Mouse (Mus musculus) E14TG2a.4 (cell line): ENCODE results near the gene Idnk.

Experiments
- CTCF ChIP-seq: conservative IDR thresholded peaks from 2 replicates; pipeline ENCODE4 v1.5.1; 2014; ENCODE audit warnings: low read length
- NANOG ChIP-seq: IDR thresholded peaks from 2 replicates; pipeline ENCODE4 v1.6.1; 2014; ENCODE audit warnings: borderline replicate concordance, low read length, mixed read lengths
- POU5F1 ChIP-seq: IDR thresholded peaks from 2 replicates; pipeline ENCODE4 v1.6.1; 2014; ENCODE audit warnings: low read length, borderline replicate concordance

- no peak for TF ChIP-seq CTCF
- TF ChIP-seq POU5F1 = no peak
- TF ChIP-seq NANOG = no peak
Observed at GRCm38 (mm10) chr13:58176105-58176504, 18.7 kb downstream of the Idnk start.
